Mouse (Mus musculus) spleen, adult 18-20 months (tissue): ENCODE measurements around the gene Rhob.

Experiments used
- DNase-seq, 2 experiments: peaks; one replicate each; pipeline ENCODE4 v3.0.0; 2022; ENCODE audit warnings: mixed read lengths in 2 of 2

The Rhob gene

GRCm38 (mm10) chr12:8504131-8504530 lies 4.3 kb upstream of the Rhob start:
- no peak for DNase-seq

- peak in 1 of 2 experiments; percentile 32 for DNase-seq
Measured at GRCm38 (mm10) chr12:8502546-8502945, 2.7 kb upstream of the Rhob start.

- no peak for DNase-seq
Measured at GRCm38 (mm10) chr12:8501571-8502305, 1.9 kb upstream of the Rhob start.

DNA sequence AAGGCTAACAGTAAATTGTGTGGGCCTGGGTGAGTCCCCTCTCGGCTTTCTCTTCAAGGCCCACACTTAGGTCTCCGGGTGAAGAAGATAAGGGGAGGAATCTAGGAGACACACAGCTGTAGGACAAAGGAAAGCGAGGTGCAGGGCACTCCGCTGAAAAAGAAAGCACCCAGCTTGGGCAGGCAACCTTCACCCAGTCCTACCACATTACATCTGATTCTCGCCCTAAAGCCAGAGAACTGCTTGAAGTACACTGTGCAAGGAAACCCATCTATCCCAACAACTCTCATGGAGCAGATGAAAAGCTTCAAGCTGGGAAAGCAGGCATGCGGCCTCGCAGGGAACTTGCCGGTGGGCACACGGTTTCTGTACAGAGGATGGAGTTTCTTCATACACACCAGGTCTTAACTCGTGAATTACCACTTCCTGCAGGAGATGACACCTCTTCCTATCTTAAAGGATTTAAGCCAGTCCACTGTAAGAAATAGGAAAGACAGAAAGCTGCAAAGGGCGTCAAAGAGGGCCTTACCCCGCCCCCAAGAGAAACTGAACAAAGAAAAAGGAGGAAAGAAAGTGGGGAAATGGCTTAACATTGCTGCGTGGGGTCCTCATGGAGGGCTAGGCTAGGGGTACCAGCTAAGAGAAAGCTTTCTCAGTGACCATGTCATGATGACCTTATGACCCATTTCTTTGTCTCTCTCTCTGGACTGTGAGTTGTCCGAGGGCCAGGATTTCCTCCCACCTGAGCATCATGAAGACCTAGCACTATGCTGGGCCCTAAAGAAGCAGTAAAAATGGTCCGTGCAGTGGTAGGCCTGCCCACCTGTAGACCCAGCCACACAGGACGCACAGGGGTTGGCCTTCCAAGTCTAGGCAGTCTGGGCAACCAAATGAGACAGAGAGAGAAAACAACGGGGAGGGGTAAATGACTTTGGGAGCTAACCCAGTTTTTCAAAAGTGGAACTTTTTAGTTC lies 1.1 kb upstream of the Rhob start:
- DNase-seq = peak in 1 of 2 experiments; percentile 18

DNA sequence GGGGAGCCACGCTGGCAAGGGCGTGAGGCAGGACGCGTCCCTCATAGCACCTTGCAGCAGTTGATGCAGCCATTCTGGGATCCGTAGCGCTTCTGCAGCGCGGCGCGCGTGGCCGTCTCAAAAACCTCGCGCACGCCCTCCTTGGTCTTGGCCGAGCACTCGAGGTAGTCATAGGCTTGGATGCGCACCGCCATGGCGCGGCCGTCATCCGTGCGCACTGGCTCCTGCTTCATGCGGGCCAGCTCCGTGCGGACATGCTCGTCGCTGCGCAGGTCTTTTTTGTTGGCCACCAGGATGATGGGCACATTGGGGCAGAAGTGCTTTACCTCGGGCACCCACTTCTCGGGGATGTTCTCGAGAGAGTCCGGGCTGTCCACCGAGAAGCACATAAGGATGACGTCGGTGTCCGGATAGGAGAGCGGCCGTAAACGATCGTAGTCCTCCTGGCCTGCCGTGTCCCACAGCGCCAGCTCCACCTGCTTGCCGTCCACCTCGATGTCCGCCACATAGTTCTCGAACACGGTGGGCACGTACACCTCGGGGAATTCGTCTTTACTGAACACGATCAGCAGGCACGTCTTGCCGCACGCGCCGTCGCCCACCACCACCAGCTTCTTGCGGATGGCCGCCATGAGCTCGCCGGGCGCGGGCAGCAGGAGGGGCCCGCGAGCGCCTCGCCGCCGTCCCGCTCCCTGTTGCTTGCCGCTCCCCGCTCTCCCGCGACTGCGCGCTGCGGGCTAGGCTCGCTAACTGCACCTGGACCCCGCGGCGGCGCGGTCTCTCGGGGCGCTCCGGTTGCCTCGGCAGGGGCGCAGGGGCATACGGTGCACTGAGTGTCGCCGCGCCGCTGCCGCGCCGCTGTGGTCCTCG lies 573 bp downstream of the Rhob start:
- peak in 1 of 2 experiments; percentile 55 for DNase-seq

- DNase-seq = peak in 1 of 2 experiments; percentile 30
Measured at GRCm38 (mm10) chr12:8498591-8499000, 1.2 kb downstream of the Rhob start.

- DNase-seq = no peak
Measured at GRCm38 (mm10) chr12:8498148-8498571, 1.6 kb downstream of the Rhob start.

- DNase-seq = no peak
Measured at GRCm38 (mm10) chr12:8497314-8497706, 2.5 kb downstream of the Rhob start.

DNA sequence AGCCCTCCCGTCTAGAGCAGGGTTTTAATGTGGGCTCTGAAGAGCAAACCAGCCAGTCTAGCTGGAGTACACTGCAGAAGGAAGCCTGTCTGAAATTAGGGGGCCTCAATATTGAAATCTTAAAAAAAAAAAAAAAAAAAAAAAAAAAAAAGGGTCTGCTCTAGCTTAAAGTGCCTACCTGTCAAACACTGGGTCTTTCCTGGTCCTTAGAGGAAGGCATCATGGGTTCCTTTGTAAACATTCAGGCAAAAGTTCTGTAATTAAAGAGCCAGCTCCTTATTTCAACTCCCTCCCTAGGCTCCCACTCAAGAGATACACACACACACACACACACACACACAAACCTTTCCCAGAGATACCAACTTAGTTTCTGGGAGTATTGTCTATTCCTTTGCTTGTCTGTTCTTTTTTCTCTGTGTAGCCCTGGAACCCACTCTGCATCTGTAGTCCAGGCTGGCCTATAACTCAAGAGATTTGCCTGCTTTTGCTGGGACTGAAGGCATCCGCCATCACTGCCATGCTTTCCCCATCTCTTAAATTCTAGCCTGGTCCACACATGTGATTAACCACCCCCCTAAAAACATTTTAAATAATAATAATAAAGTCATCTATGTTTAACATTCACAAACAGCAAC lies 3.0 kb downstream of the Rhob start:
- DNase-seq = no peak

- DNase-seq = no peak
Measured at GRCm38 (mm10) chr12:8495881-8496678, 3.7 kb downstream of the Rhob start.

DNA sequence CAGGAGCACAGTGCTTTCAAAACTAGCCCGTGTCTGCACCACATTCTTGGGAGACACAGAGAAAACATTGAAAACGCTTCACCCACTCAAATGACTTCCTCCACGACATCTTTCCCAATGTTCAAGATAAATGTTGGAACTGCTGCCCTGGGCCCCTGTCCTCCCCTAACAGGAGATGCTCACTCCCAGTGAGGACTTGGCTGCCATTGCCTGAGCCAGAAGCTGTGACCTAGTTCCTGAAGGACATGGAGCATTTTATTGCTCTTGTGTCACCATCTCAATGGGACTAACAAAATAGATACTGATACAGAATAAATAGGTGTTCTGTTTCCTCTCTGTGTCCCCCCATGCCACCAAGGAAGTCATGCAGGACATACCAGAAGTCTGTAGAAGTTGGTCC lies 5.1 kb downstream of the Rhob start:
- no peak for DNase-seq

DNA sequence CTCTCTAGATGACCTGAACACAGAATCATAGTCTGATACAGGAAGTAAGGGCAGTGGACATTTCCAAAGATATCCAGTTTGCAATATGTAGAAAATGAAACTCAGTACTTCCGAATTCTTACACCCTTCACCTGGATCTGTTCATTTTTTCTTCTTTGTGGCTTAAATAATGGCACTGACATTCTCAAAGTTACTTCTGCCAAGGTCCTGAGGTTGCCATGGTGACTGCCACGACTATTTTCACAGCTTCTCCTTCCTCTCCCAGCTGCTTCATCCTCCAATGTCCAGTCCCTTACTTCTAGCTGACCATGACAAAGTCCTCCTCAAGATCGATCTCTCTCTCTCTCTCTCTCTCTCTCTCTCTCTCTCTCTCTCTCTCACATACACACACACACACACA lies 6.4 kb downstream of the Rhob start:
- no peak for DNase-seq

- DNase-seq = no peak
Measured at GRCm38 (mm10) chr12:8489098-8489497, 10.7 kb downstream of the Rhob start.

- no peak for DNase-seq
Measured at GRCm38 (mm10) chr12:8488652-8488980, 11.2 kb downstream of the Rhob start.

DNA sequence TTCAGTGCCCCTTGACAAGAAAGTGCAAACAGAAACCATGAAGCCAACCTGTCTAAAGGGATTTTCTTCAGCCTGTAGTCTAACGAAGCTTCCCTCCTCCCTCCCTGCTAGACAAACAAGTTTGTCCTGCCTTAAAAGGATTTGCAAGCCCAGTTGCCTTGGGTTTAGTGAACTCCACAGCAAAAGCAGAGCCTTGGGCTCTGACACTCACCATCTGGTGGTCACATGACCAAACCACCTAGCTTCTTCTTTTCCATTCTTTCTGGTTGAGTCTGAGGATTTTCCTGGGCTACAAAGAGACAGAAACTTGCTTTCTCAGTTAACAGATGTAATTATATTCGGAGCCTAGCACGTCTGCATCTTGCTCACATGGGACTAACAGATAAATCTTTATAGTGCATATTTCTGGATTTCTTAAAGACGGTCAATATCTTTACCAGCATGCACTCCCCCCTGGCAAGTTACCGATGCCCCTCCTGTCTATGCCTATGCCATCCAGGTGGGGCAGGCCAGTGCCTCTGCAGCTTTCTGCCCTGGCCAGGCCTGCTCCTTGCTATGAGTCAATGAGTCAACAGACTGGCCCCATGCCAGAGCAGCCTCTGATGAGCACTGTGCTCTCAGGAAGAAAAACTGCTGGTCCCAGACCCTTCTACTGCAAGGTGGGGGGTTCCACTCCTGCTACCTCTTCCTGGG lies 11.7 kb downstream of the Rhob start:
- DNase-seq = no peak

GRCm38 (mm10) chr12:8487281-8487680 lies 12.5 kb downstream of the Rhob start:
- no peak for DNase-seq

DNA sequence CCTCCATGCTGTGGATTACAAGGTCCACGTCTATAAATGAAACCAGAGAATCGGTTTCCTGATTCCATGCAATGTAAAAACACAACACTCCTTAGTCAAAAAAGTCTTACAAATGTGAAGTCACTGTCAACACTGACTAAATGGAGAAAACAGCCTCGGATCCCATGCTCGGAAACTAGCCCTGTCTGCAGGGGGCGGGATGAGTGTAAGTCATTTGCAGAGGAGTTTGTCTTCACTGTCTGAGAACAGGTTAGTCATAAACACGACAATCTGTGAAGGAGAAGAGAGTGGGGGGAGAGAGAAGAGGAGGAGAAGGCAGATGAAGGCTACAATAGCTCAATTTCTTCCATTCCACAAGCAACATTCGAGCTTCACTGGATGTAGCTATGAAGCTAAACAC lies 14.6 kb downstream of the Rhob start:
- no peak for DNase-seq

- DNase-seq = no peak
Measured at GRCm38 (mm10) chr12:8482169-8482568, 17.6 kb downstream of the Rhob start.

DNA sequence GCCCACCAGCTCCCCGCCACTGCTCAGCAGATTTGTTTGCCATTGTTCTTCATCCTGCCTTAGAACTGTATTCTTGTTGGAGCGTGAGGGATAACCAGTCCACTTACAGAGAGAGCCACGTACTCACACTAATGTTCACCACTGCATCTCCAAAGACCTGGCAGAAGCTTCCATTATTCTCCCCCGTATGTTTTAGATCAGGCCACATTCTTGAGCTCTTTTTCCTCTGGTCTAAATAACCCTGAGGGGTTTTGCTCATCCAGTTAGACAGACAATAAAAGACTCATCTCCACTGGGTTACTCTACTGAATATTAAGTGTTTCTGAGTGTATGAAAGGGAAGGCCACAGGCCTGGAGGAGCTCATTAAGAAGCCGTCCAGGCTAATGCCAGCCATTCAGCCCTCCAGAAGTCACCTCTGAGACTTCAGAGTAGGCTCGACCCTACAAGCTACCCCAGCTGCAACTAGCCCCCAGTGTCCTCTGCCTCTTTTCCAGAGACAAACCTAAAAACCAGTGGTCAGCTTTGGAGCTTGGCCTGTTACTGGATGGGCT lies 24.9 kb downstream of the Rhob start:
- no peak for DNase-seq

GRCm38 (mm10) chr12:8472591-8473358 lies 27.0 kb downstream of the Rhob start:
- DNase-seq = no peak
